Mouse (Mus musculus) stomach, embryonic 14.5 days (tissue): Measurements from ENCODE around the gene Cacnb1. TPM values are rescaled to one million over a fixed set of nuclear protein-coding genes. Genes with fewer than 3 reads are reported as not detected.

Experiments
- ATAC-seq: fragments of 200-750 bp; cut with Nextera tagmentation; 2 replicates; pipeline ENCODE4 v1.8.0; 2017; ENCODE audit warnings: low read depth, moderate TSS enrichment; ENCODE audit not compliant: insufficient number of reproducible peaks, insufficient read depth, low FRiP score
- H3K27ac ChIP-seq: fragments of 300-500 bp; sonication (generic); 2 replicates; pipeline ENCODE4 v1.5.1; 2014; ENCODE audit warnings: mild to moderate bottlenecking, low read length, moderate library complexity, mixed read lengths
- H3K27me3 ChIP-seq: fragments of 300-500 bp; sonication (generic); 2 replicates; pipeline ENCODE4 v1.6.1; 2014; ENCODE audit warnings: low read length, control low read depth, mixed read lengths; ENCODE audit not compliant: control insufficient read depth, insufficient read depth
- H3K36me3 ChIP-seq: fragments of 300-500 bp; sonication (generic); 2 replicates; pipeline ENCODE4 v1.6.1; 2014; ENCODE audit warnings: mild to moderate bottlenecking, control low read depth, low read length, moderate library complexity, mixed read lengths; ENCODE audit not compliant: control insufficient read depth, insufficient read depth
- H3K4me1 ChIP-seq: fragments of 300-500 bp; sonication (generic); 2 replicates; pipeline ENCODE4 v1.6.1; 2014; ENCODE audit warnings: low read length, control low read depth, mixed read lengths; ENCODE audit not compliant: control insufficient read depth, insufficient read depth
- H3K4me2 ChIP-seq: fragments of 300-500 bp; sonication (generic); replicated peaks from 2 replicates; pipeline ENCODE4 v1.6.1; 2014; ENCODE audit warnings: low read depth, low read length, control low read depth
- H3K4me3 ChIP-seq: fragments of 300-500 bp; sonication (generic); 2 replicates; pipeline ENCODE4 v1.5.1; 2014; ENCODE audit warnings: low read depth, low read length, control low read depth
- H3K9ac ChIP-seq: fragments of 300-500 bp; sonication (generic); replicated peaks from 2 replicates; pipeline ENCODE4 v1.6.1; 2014; ENCODE audit warnings: low read depth, mild to moderate bottlenecking, control low read depth, low read length, moderate library complexity, mixed read lengths
- H3K9me3 ChIP-seq: fragments of 300-500 bp; sonication (generic); 2 replicates; pipeline ENCODE4 v1.6.1; 2016; ENCODE audit warnings: low read depth, low read length, control low read depth; ENCODE audit not compliant: control insufficient read depth
- WGBS: fragments of 180-500 bp; shearing (Covaris S2); extraction: QIAGEN DNeasy Blood & Tissue Kit; methylation state at CpG from one replicate; pipeline ENCODE4 v1.1.7; 2014; 5-methylcytosine and 5-hydroxymethylcytosine counted together
- microRNA-seq: library from miRNA; unstranded; fragments of <30 nt; microRNA quantifications from one replicate; pipeline ENCODE4, GENCODE M21; 2016
- polyA plus RNA-seq: library from polyadenylated mRNA; unstranded; fragments of >200 nt; fragmentation: Nextera tagmentation; extraction: Ambion mirVana; gene quantifications from 2 replicates; pipeline ENCODE4 v1.2.1, GENCODE M21; 2014

Cacnb1 gene
- polyA plus RNA-seq, 1 experiment from 2014 or later = 7.3 TPM

DNA sequence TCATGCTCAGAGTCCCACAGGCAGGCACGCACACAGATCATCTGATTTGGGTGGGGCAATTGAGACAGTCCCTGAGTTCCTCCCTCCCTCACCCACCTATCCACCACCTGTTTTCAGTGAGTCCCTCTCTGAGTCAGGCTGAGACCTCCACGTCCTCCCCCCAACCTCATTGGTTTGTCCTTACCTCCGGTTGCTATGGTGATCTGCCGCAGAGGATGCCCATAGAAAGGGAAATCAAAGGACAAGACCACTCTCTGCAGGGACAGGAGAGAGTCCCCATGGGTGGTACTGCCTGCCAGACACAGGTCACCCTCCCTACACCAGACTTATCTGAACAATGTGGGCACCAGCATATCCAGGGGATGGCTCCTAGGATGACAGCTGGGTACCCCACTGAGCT lies 66.9 kb downstream of the Cacnb1 start:
- 71% methylated on average over 4 of the region's 4 CpGs for WGBS
- no peak overlapping the region for H3K9ac ChIP-seq
- H3K4me1 ChIP-seq = no peaks in the 10 kb centered on the region
- no peaks in the 10 kb centered on the region for H3K36me3 ChIP-seq
- no peak overlapping the region for H3K27ac ChIP-seq
- no peak overlapping the region for H3K4me2 ChIP-seq
- H3K9me3 ChIP-seq = no peaks in the 10 kb centered on the region
- no peaks in the 10 kb centered on the region for H3K27me3 ChIP-seq
- no peak overlapping the region for H3K4me3 ChIP-seq
- no peak for ATAC-seq

DNA sequence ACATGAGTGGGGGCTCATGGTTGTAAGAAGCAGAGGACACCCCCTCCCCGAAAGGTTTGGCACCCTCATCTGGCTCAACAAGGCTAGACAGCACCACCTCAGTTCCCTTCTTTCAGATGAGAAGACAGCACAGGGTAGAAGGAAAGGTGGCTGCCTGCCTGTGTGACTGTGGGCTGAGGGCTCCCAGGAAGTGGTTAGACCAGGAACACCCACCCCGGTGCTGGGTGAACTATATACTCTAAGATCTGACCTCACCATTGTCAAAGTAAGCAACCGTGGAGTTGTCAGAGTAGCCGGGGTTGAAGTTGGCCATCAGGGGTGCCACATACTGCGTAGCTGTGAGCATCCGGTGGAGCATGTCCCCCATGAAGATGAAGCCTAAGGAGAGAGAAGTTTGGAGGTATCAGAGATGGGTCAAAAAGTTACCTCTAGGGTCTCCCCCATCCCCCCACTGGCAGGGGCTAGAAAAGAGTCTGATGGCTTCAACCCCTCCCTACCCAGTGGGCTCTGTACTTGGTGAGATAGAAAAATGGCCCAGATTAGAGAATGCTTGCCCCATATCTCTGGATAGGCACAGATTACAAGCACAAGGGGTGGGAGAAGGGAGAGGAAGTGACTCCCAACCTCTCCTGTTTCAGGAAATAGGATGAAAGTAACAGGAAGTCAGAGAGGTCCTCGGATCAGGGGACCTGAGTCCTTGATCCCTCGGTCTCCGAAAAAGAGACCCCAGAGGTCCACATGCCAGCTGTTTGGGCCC lies 67.5 kb downstream of the Cacnb1 start:
- Histone ChIP-seq H3K36me3 (no peaks in the 10 kb centered on the region), H3K27ac (no peak overlapping the region), H3K4me2 (no peak overlapping the region), H3K9ac (no peak overlapping the region), H3K9me3 (no peaks in the 10 kb centered on the region), H3K4me1 (no peaks in the 10 kb centered on the region), H3K27me3 (no peaks in the 10 kb centered on the region), H3K4me3 (no peak overlapping the region)
- no peak for ATAC-seq
- WGBS = 81% methylated on average over 9 of the region's 9 CpGs

DNA sequence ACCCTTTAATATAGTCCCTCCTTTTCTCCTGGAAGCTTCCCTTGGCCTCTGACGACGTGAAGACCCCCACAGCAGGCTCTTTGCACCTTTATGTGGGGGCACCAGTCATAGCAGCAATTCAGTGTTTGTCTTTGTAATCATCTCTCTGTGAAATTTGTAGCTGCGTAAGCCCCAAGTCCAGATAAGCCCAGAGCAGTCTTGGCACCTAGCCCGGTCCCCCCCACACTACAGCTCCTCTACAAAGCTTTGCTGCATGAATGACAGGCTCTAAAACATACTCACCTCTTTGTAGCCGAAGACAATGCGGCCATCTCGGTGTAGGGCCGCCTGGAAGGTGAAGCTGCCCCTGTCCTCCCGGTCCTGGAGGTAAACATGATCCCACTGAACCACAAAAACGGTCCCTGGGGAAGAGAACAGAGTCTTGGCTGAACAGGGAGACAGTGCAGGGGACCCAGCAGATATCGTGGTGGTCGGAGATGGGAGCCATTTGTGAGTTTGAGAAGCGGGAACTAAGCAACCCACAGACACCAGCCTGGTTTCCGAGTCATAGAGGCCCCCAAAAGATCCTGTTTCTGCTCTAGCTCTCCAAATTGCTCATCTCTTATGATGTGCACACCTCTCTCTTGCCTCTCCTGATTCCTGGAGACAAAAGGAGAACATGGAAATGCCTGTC lies 68.2 kb downstream of the Cacnb1 start:
- Histone ChIP-seq H3K4me3 (no peak overlapping the region), H3K9ac (no peak overlapping the region), H3K27ac (no peak overlapping the region), H3K4me2 (no peak overlapping the region), H3K4me1 (no peaks in the 10 kb centered on the region), H3K9me3 (no peaks in the 10 kb centered on the region), H3K27me3 (no peaks in the 10 kb centered on the region), H3K36me3 (no peaks in the 10 kb centered on the region)
- WGBS = 50% methylated on average over 14 of the region's 14 CpGs
- no peak for ATAC-seq

DNA sequence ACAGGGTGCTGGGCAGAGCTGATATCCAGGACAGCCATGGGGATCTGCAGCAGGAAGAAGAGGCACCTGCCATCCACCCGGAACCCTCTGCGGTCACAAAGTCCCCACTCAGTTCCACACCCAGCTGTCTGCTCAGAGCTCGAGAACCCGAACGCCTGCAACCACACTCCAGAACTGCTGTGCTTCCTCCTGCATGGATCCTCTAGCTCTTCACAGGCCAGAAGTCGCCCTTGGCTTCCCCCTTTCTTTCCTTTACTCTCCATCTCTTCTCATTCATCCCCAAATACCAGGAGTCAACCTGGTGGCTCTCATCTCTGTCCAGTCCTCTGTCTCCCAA lies 68.9 kb downstream of the Cacnb1 start:
- H3K36me3 ChIP-seq = no peaks in the 10 kb centered on the region
- WGBS = 86% methylated on average over 6 of the region's 6 CpGs
- no peak for ATAC-seq

DNA sequence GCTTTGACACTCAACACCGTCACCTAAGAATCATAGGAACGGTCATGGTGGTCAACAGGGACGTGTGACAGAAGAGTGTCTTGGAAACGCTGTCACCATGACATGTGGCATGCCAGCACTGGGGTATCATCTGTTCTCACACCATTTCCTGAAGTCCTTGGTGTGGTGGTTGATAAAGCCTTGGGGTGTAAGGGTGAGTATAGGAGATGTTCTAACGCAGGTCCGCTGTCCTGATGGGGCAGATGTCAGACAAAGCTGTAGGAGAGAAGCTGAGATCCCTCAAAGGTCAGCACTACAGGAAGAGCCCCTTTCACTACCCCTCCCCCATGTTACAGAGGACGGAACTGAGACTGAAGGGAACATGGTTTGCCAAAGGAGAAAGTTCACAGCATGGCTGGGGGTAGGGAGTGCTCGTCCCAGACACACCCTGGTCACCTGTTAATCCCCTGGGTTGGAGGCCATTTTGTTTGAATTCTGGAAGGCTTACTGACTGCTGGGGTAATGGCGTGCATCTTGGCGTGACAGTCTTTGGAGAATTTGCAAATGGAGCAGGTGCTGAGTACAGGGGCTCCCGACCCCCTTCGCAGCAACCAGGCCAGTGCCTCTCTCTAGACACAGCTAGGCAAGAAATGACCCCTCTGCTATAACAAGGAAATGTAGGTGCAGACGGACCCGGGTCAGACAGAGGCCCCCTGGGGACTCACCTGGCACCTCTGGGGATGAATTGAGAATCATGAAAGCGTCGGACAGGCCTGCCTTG lies 69.5 kb downstream of the Cacnb1 start:
- no peaks in the 10 kb centered on the region for H3K9me3 ChIP-seq
- no peaks in the 10 kb centered on the region for H3K27me3 ChIP-seq
- H3K9ac ChIP-seq = no peak overlapping the region
- no peak for ATAC-seq
- H3K36me3 ChIP-seq = no peaks in the 10 kb centered on the region
- no peak overlapping the region for H3K27ac ChIP-seq
- no peak overlapping the region for H3K4me3 ChIP-seq
- H3K4me1 ChIP-seq = no peaks in the 10 kb centered on the region
- no peak overlapping the region for H3K4me2 ChIP-seq
- WGBS = 84% methylated on average over 16 of the region's 16 CpGs

More for the DNA sequence above, 68.9 kb downstream of the Cacnb1 start:
- no peaks in the 10 kb centered on the region for H3K9me3 ChIP-seq
- no peaks in the 10 kb centered on the region for H3K4me1 ChIP-seq
- H3K27me3 ChIP-seq = no peaks in the 10 kb centered on the region
- H3K9ac ChIP-seq = no peak overlapping the region
- H3K27ac ChIP-seq = no peak overlapping the region
- H3K4me2 ChIP-seq = no peak overlapping the region
- H3K4me3 ChIP-seq = no peak overlapping the region

DNA sequence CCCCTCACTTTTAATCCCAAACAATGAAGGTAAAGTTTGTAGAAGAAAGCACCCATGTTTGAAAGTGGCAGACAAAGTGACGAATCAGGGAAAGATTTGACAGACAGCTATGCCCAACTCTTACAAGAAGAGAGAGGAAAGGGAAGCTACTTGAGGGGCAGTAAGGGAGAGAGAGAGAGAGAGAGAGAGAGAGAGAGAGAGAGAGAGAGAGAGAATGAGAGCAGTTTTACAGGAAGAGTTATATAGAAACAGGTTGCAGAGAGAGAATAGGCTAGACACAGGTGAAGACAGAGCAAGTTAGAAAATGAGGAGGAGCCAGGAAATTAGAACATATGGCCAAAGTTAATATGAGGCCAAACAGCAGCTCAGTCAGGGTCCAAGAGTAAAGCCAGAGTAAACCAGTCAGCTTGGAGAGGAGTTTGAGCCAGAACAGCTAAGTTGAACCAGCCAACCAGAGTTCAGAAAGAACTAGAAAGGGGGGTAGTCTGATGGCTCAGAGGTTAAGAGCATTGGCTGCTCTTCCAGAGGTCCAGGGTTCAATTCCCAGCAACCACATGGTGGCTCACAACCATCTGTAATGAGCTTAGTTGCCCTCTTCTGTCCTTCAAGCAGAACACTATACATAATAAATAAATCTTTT lies 70.3 kb downstream of the Cacnb1 start:
- H3K9ac ChIP-seq = no peak overlapping the region
- no peaks in the 10 kb centered on the region for H3K36me3 ChIP-seq
- no peaks in the 10 kb centered on the region for H3K4me1 ChIP-seq
- H3K27ac ChIP-seq = no peak overlapping the region
- H3K9me3 ChIP-seq = no peaks in the 10 kb centered on the region
- no peak overlapping the region for H3K4me3 ChIP-seq
- WGBS = 73% methylated on average over 1 of the region's 1 CpGs
- no peak for ATAC-seq
- no peaks in the 10 kb centered on the region for H3K27me3 ChIP-seq
- H3K4me2 ChIP-seq = no peak overlapping the region

Small RNA genes within 50 kb of the gene (microRNA-seq; reads per million reads assigned to microRNA genes)
- not detected for gene Gm27597

Other genes with a start within 250 kb of the Cacnb1 start
- 0.43 and 0.59 TPM in 2 replicates for gene 1700001P01Rik, start 247.1 kb downstream of the Cacnb1 start, polyA plus RNA-seq
- gene Rpl23, start 240.6 kb downstream of the Cacnb1 start, polyA plus RNA-seq = 774 and 780 TPM in 2 replicates
- 73.2 and 82.0 TPM in 2 replicates for gene Lasp1, start 224.0 kb downstream of the Cacnb1 start, polyA plus RNA-seq
- 6.4 and 8.3 TPM in 2 replicates for gene B230217C12Rik, start 182.3 kb downstream of the Cacnb1 start, polyA plus RNA-seq
- 0.29 and 0.56 TPM in 2 replicates for gene Fbxo47, start 138.9 kb downstream of the Cacnb1 start, polyA plus RNA-seq
- 0.38 and 0.56 TPM in 2 replicates for gene Plxdc1, start 36.6 kb downstream of the Cacnb1 start, polyA plus RNA-seq
- 7.8 and 11.6 TPM in 2 replicates for gene Arl5c, start 26.9 kb downstream of the Cacnb1 start, polyA plus RNA-seq
- 1,095 and 1,157 TPM in 2 replicates for gene Rpl19, start 3.7 kb upstream of the Cacnb1 start, polyA plus RNA-seq
- gene Stac2, start 30.4 kb upstream of the Cacnb1 start, polyA plus RNA-seq = 0.30 and 0.32 TPM in 2 replicates
- 14.1 and 16.8 TPM in 2 replicates for gene Fbxl20, start 127.4 kb upstream of the Cacnb1 start, polyA plus RNA-seq
- gene Med1, start 170.3 kb upstream of the Cacnb1 start, polyA plus RNA-seq = 60.5 and 62.1 TPM in 2 replicates
- gene Cdk12, start 180.0 kb upstream of the Cacnb1 start, polyA plus RNA-seq = 17.4 and 19.8 TPM in 2 replicates